Mouse (Mus musculus): Measurements from ENCODE around the gene Cept1. TPM values are rescaled to one million over a fixed set of nuclear protein-coding genes. Genes with fewer than 3 reads are reported as not detected.

Gene Cept1
- total and polyA plus RNA-seq, 3 experiments, result 0.95 to 66.7 (median 31.1) TPM

DNA sequence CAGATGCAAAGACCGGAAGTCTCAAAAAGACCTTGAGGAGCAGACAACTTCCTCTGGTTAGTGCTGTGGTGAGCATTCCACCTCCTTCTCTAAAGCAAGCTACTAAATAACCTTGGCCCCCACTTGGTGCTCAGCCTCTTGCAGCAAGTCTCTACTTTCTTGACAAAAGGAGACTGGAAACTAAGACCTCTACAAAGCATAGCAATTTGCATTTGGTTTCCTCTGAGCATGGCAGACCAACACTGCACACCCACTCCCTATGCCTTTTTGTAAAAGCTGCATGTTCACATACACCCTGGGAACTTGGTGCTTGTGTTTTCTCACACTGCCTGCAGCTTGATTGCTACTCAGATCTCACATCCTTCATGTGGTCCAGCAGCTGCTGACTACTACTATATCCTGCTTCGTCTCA, 85.5 kb downstream of the Cept1 start:
- TF ChIP-seq TAL1 (conservative IDR thresholded peaks at IDR 0.05; ENCODE audit: low read depth, low read length) (no peak), POLR2AphosphoS5 (IDR thresholded peaks at IDR 0.05; ENCODE audit: insufficient replicate concordance, low read depth, low read length) (no peak), GATA1 (IDR thresholded peaks at IDR 0.05; ENCODE audit: borderline replicate concordance, low read length) (no peak), GATA2 (IDR thresholded peaks at IDR 0.05; ENCODE audit: borderline replicate concordance, low read depth, low read length) (no peak), CTCF (IDR thresholded peaks at IDR 0.05; ENCODE audit: low read depth, low read length) (no peak)
- Histone ChIP-seq H3K27me3 (ENCODE audit: insufficient read depth, low read length) (no peaks in the 10 kb centered on the region), H3K36me3 (replicated peaks) (no peaks in the 10 kb centered on the region), H3K9me3 (replicated peaks) (no peaks in the 10 kb centered on the region), H3K4me3 (ENCODE audit: low read depth, low read length) (no peak overlapping the region), H3K4me1 (ENCODE audit: insufficient read depth, low read depth, low read length) (no peaks in the 10 kb centered on the region)
- DNase-seq (ENCODE audit: low spot score), result no peak
- ATAC-seq (ENCODE audit: extremely low read depth, insufficient number of reproducible peaks, low FRiP score, poor library complexity, severe bottlenecking), result no peak

DNA sequence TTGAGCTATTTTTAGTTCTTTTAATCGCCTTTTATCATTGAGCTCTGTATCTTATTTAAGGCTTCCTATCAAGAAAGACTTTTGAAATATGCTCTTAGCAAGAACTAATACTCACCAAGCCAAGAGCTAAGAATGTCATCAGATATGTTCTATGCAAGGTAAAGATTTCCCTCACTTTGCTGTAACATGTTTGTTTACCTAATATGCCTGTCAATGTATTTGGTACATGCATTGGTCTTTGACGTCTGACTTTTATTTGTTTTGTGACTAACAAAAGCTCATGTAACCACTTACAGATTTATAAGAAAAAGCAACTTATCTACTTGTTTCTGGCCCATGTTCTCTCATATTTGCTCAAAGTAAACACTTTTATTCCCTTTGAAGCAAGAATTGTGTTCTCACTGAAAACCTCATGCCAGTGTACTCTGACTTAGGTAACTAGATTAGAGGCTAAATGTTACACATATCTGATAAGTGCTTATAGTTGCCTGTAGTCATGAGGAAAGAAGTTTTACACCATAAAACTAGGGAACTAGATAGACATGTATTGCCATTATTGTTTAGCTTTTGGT, 90.2 kb downstream of the Cept1 start:
- no peaks in the 10 kb centered on the region for H3K36me3 ChIP-seq (replicated peaks)
- H3K4me3 ChIP-seq (ENCODE audit: low read depth, low read length), result no peak overlapping the region
- H3K4me1 ChIP-seq (ENCODE audit: insufficient read depth, low read depth, low read length), result no peaks in the 10 kb centered on the region
- no peak for TF ChIP-seq GATA1 (IDR thresholded peaks at IDR 0.05; ENCODE audit: borderline replicate concordance, low read length)
- no peak for TF ChIP-seq CTCF (IDR thresholded peaks at IDR 0.05; ENCODE audit: low read depth, low read length)
- TF ChIP-seq GATA2 (IDR thresholded peaks at IDR 0.05; ENCODE audit: borderline replicate concordance, low read depth, low read length), result no peak
- DNase-seq (ENCODE audit: low spot score) (no peak), ATAC-seq (ENCODE audit: extremely low read depth, insufficient number of reproducible peaks, low FRiP score, poor library complexity, severe bottlenecking) (no peak)
- no peaks in the 10 kb centered on the region for H3K9me3 ChIP-seq (replicated peaks)
- H3K27me3 ChIP-seq (ENCODE audit: insufficient read depth, low read length), result no peaks in the 10 kb centered on the region

- TF ChIP-seq GATA2 (IDR thresholded peaks at IDR 0.05; ENCODE audit: borderline replicate concordance, low read depth, low read length) (no peak), CTCF (IDR thresholded peaks at IDR 0.05; ENCODE audit: low read depth, low read length) (no peak), GATA1 (IDR thresholded peaks at IDR 0.05; ENCODE audit: borderline replicate concordance, low read length) (no peak), POLR2AphosphoS5 (IDR thresholded peaks at IDR 0.05; ENCODE audit: insufficient replicate concordance, low read depth, low read length) (no peak), TAL1 (conservative IDR thresholded peaks at IDR 0.05; ENCODE audit: low read depth, low read length) (no peak)
- no peaks in the 10 kb centered on the region for H3K27me3 ChIP-seq (ENCODE audit: insufficient read depth, low read length)
- H3K36me3 ChIP-seq (replicated peaks), result no peaks in the 10 kb centered on the region
- no peaks in the 10 kb centered on the region for H3K9me3 ChIP-seq (replicated peaks)
- DNase-seq (ENCODE audit: low spot score) (no peak), ATAC-seq (ENCODE audit: extremely low read depth, insufficient number of reproducible peaks, low FRiP score, poor library complexity, severe bottlenecking) (no peak)
- no peak overlapping the region for H3K4me3 ChIP-seq (ENCODE audit: low read depth, low read length)
- no peaks in the 10 kb centered on the region for H3K4me1 ChIP-seq (ENCODE audit: insufficient read depth, low read depth, low read length)
These were observed 95.0 kb downstream of the Cept1 start for GRCm38 (mm10) chr3:106452616-106453015.

Other genes starting within 250 kb of the Cept1 start
- gene Chil6, start 141.6 kb downstream of the Cept1 start, total RNA-seq (2014; fragmentation: Nextera tagmentation), result not detected in 2 replicates
- gene Chil6, start 141.6 kb downstream of the Cept1 start, total RNA-seq (2017), result not detected in 2 replicates
- gene Chil6, start 141.6 kb downstream of the Cept1 start, polyA plus RNA-seq (2012), result not detected in 2 replicates
- 0.53 and 1.2 TPM in 2 replicates for gene Dennd2d, start 65.4 kb downstream of the Cept1 start, total RNA-seq (2014; fragmentation: Nextera tagmentation)
- gene Dennd2d, start 65.4 kb downstream of the Cept1 start, total RNA-seq (2017), result 0.41 and 0.49 TPM in 2 replicates
- gene Dennd2d, start 65.4 kb downstream of the Cept1 start, polyA plus RNA-seq (2012), result 0.15 TPM in 2 replicates
- gene Dram2, start within 50 bp of the Cept1 start, total RNA-seq (2014; fragmentation: Nextera tagmentation), result 44.5 and 47.2 TPM in 2 replicates
- 29.2 and 29.4 TPM in 2 replicates for gene Dram2, start within 50 bp of the Cept1 start, total RNA-seq (2017)
- gene Dram2, start within 50 bp of the Cept1 start, polyA plus RNA-seq (2012), result 1.1 and 1.2 TPM in 2 replicates
- gene Lrif1, start 137.2 kb upstream of the Cept1 start, total RNA-seq (2014; fragmentation: Nextera tagmentation), result 81.6 and 103 TPM in 2 replicates
- gene Lrif1, start 137.2 kb upstream of the Cept1 start, total RNA-seq (2017), result 45.2 and 51.0 TPM in 2 replicates
- gene Lrif1, start 137.2 kb upstream of the Cept1 start, polyA plus RNA-seq (2012), result 2.0 and 2.3 TPM in 2 replicates
- gene Cd53, start 242.3 kb upstream of the Cept1 start, total RNA-seq (2014; fragmentation: Nextera tagmentation), result 2.2 and 3.1 TPM in 2 replicates
- gene Cd53, start 242.3 kb upstream of the Cept1 start, total RNA-seq (2017), result 87.3 and 103 TPM in 2 replicates
- gene Cd53, start 242.3 kb upstream of the Cept1 start, polyA plus RNA-seq (2012), result 0.02 and 0.03 TPM in 2 replicates

Measured in G1E (cell line).